Mouse (Mus musculus): ENCODE data around the gene Zfp740.
"Not testable (repeated sequence)": the region's sequence is repeated elsewhere in the genome, so short reads cannot be mapped to it uniquely, and the experiment has no call there.

Gene Zfp740

DNA sequence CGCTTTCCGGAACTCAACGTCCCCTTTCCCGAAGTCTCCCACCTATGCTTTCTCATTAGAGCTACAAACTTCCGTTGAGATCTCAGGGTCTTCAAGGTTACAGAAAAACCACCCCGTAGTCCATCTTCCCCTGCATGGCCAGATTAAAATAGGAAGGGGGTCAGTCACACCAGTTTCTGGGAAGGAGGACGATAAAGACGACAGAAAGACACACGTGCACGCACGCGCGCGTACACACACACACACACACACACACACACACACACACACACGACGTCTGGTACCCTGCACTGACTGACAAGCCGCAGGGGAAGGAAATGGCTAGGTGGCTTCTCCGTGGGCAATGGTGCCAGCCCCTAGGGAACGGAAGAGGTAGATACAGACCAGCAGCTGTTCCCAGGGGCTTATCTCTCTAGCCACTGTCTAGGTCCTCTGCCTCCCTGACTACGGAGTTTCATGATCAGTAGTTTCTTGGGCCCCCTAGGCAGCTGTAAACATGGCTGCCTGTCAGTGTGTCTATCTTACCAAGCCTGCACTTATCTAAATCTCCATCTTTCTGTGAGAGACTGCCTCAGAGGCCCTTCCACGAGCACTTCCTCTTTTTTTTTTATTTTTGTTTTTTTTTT, 22.1 kb downstream of the Zfp740 start:
- no peak for DNase-seq (ENCODE audit: low read depth, low spot score)

DNA sequence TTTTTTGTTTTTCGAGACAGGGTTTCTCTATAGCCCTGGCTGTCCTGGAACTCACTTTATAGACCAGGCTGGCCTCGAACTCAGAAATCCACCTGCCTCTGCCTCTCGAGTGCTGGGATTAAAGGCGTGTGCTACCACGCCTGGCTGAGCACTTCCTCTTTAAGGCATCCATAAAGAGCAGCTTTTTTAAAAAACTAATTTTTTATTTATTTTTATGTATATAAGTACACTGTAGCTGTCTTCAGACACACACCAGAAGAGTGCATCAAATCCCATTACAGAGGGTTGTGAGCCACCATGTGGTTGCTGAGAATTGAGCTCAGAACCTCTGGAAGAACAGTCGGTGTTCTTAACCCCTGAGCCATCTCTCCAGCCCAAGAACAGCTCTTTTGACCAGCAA, 22.6 kb downstream of the Zfp740 start:
- DNase-seq (ENCODE audit: low read depth, low spot score) = not testable (repeated sequence)

DNA sequence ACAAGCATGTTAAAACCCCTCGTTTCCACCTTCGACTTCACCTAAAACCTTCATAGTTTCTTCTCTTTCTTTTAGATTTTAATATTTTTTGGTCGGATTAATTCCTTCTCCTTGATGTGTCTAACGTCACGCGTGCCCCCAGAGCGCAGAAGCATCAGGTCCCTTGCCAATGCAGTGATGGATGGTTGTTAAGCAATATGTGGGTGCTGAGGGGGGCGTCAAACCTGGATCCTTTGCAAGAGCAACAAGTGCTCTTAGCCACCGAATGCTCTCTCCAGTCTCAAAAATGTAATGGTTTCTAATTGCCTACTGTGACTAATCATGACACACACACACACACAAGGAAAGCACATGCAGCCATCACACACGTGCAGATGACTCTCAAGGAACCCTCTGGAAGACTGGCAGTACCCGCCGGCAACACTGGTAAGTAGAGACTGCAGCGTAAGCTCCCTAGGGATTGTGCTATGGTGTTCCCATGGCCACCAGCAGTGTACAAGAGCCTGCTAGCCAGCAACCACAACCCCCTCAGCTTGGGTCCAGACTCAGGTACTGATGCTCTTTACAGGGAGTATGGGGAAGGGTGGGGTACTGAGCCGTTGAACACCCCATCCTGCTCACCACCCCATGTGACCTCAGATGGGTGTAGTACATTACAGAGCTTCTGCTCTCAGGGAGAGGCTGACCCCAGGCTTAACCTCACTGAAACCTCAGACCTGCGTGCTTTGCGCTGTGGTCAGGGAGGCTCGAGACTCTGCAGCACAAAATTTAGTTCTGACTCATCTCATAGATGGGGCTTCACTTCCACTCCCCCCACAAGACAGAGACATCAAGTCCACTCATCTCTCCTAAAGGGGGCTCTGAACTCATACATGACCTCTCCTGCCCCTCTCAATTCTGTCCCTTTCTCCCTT, 27.6 kb downstream of the Zfp740 start:
- peak; percentile 36 for DNase-seq (ENCODE audit: low read depth, low spot score)

DNA sequence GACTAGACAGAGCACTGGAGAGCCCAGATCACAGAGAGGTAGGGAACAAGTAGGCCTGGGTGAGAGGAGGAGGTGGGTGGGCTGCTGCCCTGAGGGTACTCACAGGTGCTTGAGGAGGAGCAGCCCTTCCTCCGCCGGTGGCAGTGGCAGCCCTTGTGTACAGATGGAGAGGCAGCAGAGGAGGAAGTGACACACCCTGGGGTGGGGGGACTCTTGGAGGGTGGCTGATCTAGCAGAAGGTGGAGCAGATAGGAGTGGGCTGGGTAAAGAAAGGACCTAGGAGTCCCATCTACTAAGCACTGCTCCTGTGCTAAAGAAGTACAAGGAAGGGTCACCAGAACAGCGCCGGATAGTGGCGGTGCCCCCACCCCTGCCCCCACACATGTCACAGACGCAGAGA, 28.7 kb downstream of the Zfp740 start, which contains the start of gene Itgb7:
Gene Itgb7 (minus strand): TSS at position 197 of the 400 bp plus-strand sequence.
- peak; percentile 53 for DNase-seq (ENCODE audit: low read depth, low spot score)

- no peak for DNase-seq (ENCODE audit: low read depth, low spot score)
Measured at GRCm38 (mm10) chr15:102232764-102233163, 29.7 kb downstream of the Zfp740 start.

GRCm38 (mm10) chr15:102233896-102234295, 30.8 kb downstream of the Zfp740 start:
- DNase-seq (ENCODE audit: low read depth, low spot score) = peak; percentile 38

DNA sequence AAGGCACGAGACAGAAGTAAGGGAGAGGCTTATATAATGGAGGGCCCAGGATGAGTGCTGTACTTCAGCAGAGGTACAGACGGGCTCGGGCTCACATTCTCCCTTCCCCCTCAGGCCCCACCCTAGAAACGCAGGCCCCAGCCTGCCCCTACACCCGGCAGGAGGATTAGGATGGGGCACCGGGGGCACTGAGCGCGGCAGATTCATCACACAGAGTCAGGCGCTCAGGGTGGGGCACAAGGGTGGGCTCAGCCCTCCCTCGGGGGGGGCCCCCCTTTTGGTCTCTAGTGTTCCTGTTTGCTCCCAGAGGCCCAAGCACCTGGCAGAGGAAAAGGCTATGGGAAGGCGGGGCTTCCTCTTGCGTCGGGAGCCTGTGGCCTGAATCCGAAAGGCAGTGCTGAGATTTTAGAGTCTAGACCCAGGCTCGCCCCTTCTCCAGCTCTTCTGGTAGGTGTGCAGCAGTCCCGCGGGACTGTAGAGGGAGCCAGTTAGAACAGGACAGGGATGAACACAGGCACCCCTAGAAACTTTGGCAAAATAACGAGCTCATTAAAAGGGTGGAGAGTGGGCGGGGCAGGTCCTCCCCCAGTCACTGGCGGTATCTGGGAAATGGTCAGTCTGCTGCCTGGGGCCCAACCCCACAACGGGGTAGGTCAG, 32.5 kb downstream of the Zfp740 start:
- peak; percentile 90 for DNase-seq (ENCODE audit: low read depth, low spot score)

GRCm38 (mm10) chr15:102238543-102239259, 35.7 kb downstream of the Zfp740 start:
- DNase-seq (ENCODE audit: low read depth, low spot score) = no peak

DNA sequence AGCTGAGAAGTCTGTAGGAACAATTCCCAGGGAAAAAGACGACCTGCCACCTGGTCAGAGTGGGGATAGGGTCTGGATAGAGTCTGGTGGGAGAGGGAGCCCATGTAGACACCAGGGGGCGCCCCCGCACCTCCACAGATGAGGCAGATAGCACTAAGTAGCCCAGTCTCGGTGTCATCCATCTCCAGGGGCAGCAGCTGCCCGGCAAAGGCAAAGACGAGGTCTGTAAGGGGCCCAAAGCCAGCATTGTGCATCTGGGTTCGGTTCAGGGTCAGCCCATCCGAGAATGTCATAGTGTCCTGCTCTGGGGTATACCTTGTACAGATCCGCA, 36.2 kb downstream of the Zfp740 start:
- DNase-seq (ENCODE audit: low read depth, low spot score) = peak; percentile 89

GRCm38 (mm10) chr15:102239851-102240250, 36.8 kb downstream of the Zfp740 start:
- DNase-seq (ENCODE audit: low read depth, low spot score) = peak; percentile 49

DNA sequence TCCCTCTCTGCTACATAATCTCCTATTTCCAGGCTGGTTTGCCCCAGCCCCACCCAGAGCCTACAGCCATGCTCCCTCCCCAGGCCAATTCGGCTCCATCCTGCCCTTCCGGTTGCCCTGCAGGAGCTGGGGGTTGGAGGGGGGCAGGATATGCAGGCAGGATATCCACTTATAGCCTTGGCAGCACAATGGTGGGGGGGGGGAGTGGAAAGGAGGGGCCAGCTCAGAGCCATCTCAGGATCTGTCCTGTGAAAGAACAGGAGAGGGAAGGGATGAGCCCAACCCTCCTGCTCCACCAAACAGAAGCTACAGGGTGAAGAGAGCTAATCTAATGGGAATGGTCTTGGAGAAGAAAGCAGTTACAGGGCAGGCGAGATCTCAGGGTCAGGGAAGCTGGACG, 37.6 kb downstream of the Zfp740 start:
- peak; percentile 99 for DNase-seq (ENCODE audit: low read depth, low spot score)

GRCm38 (mm10) chr15:102242404-102243228, 39.6 kb downstream of the Zfp740 start:
- DNase-seq (ENCODE audit: low read depth, low spot score) = peak; percentile 79

- peak; percentile 97 for DNase-seq (ENCODE audit: low read depth, low spot score)
Measured at GRCm38 (mm10) chr15:102243229-102244190, 40.5 kb downstream of the Zfp740 start.

DNA sequence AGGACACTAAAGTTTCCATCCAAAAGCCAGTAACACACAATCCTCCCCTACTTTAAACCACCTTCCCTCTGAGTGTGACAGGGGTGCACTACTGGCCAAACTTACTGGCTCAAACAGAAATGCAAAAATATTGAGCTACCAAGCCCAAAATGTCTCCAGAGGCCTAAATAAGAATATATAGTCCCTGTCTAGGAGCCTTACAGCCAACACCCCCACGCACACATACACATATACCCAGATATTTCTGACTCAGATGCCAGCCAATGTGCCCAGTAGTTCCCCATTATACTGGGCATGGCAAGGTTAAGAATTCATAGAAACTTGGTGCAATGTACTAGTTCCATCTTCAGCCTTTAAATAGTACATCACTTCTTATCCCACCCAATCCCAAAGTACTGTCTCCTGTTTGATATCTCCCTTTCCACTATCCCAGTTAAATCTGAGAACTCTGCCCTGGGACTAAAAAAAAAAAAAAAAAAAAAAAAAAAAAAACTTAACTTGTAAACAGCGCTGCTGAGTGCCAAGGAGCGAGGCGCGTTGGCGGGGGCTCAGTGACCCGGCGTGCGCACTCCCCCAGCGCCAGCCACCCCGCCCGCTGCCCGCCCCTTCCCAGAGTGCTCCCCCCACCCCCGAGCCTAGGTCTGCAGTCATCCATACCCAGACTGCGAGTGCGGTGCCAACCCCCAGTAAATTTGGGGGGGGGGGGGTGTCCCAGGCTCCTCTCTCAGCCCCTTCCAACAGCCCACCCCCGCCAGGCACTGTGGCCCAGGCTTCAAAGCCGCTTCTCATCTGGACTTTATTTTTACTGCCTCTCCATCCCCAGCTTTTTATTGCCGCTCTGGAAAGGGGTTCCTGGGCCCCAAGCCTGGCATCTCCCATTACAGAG, 41.5 kb downstream of the Zfp740 start:
- no peak for DNase-seq (ENCODE audit: low read depth, low spot score)

DNA sequence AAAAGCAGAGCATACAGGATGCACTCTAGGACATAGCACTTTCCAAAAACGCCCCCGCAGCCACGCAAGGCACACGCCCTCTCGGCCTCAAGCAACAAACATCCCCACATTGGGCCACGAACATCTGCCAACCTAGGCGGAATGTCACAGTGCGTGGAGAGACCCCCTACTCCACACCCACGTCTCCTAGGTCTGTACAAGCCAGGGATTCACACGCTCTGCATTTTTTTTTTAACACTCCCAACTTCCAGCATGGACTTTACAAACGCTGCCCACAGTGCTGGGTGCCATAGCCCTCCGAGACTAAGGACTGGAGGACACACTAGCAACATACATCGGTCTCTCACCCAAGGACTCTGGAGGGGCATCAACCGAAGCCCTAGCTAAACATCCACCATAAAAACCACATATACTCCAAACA, 42.4 kb downstream of the Zfp740 start:
- peak; percentile 25 for DNase-seq (ENCODE audit: low read depth, low spot score)

- DNase-seq (ENCODE audit: low read depth, low spot score) = peak; percentile 99
Measured at GRCm38 (mm10) chr15:102245891-102246741, 43.1 kb downstream of the Zfp740 start.

DNA sequence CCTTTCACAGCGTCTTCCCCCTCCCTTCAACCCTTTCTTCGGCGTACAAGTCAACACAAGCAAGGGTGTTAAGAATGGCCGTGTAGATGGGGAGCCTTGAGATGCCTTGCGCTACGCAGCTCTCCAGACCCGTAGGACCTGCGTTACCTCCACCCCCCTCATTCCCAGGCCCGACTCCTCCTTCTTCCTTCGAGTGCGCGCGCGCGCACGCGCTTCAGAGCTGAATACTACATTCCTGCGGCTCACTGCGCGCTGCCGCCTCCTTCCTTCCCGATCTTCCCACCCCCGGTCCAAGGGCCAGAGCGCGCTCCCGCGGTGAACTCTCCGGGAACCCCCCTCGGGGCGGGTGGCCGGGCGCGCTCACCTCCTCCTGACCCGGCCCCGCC, 43.8 kb downstream of the Zfp740 start:
- DNase-seq (ENCODE audit: low read depth, low spot score) = peak; percentile 99

Measured in R1 (cell line).